Mouse (Mus musculus): ENCODE measurements around the gene Gpr26. TPM values are rescaled to one million over a fixed set of nuclear protein-coding genes. Genes with fewer than 3 reads are reported as not detected.

Gene Gpr26
- total RNA-seq, 2 experiments from 2014 or later, result 0.09 TPM; not detected in 1

- ATAC-seq (replicated peaks; ENCODE audit: low FRiP score, poor library complexity, severe bottlenecking), result no peak
Observed at GRCm38 (mm10) chr7:132015933-132016332, 49.7 kb downstream of the Gpr26 start.

GRCm38 (mm10) chr7:132025591-132025990 lies 59.3 kb downstream of the Gpr26 start:
- ATAC-seq (replicated peaks; ENCODE audit: low FRiP score, poor library complexity, severe bottlenecking), result no peak

GRCm38 (mm10) chr7:132026671-132027070 lies 60.4 kb downstream of the Gpr26 start:
- no peak for ATAC-seq (replicated peaks; ENCODE audit: low FRiP score, poor library complexity, severe bottlenecking)

GRCm38 (mm10) chr7:132031940-132032531 lies 65.8 kb downstream of the Gpr26 start:
- ATAC-seq (replicated peaks; ENCODE audit: low FRiP score, poor library complexity, severe bottlenecking), result no peak

Other genes starting within 250 kb of the Gpr26 start
- gene Cpxm2, start 188.3 kb downstream of the Gpr26 start, total RNA-seq (2015; ENCODE audit: low replicate concordance), result not detected in 2 replicates
- not detected in 2 replicates for gene Cpxm2, start 188.3 kb downstream of the Gpr26 start, total RNA-seq (2017; ENCODE audit: low replicate concordance)